Mouse (Mus musculus): Measurements from ENCODE around the gene Pou6f2.

Pou6f2 gene

GRCm38 (mm10) chr13:18397586-18397985 is at the start of gene Pou6f2:
TSS of gene Pou6f2 (minus strand) at chr13:18397686.
- DNase-seq (ENCODE audit: inconsistent ontology term) = no peak

- no peak for DNase-seq (ENCODE audit: inconsistent ontology term)
Observed at GRCm38 (mm10) chr13:18439858-18440257, 42.4 kb upstream of the Pou6f2 start.

- no peak for DNase-seq (ENCODE audit: inconsistent ontology term)
Observed at GRCm38 (mm10) chr13:18387673-18388072, 9.8 kb downstream of the Pou6f2 start.

- no peak for DNase-seq (ENCODE audit: inconsistent ontology term)
Observed at GRCm38 (mm10) chr13:18363373-18363772, 34.1 kb downstream of the Pou6f2 start.

DNA sequence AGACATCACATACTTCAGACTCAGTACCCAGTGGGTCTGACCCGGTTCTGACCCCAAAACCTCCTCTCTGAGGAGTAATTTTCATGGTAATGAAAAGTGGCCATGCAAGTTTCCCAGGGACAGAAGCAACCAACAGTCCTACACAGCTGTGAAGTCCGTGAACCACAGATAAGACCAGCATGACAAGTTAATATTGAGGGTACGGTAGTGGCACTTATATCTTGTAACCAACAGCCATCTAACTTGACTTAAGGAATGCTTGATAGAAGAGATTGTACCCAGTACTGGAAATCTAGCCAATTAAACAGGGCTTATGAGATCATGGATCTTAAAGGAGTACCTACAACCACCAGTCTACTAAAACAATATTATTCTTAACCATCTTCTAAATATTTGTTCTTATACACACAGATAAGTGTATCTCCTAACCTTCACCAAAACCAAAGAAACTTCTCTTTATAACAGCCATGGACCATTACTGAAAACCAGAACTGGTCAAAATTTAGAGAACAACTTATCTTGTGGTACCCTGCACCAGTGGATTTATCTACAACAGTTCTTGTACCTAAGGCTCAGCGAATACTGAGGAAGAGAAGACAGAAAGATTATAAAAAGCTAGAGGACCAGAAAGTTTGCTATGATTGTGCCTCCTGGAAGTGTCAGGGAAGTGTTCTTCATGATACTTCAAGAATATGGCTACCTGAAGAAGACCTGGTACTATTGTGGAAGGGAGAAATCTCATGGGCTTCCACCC is 52.7 kb downstream of the Pou6f2 start:
- no peak for DNase-seq (ENCODE audit: inconsistent ontology term)

GRCm38 (mm10) chr13:18338910-18339501 is 58.5 kb downstream of the Pou6f2 start:
- no peak for DNase-seq (ENCODE audit: inconsistent ontology term)

- peak; percentile 12 for DNase-seq (ENCODE audit: inconsistent ontology term)
Observed at GRCm38 (mm10) chr13:18338022-18338421, 59.5 kb downstream of the Pou6f2 start.

- no peak for DNase-seq (ENCODE audit: inconsistent ontology term)
Observed at GRCm38 (mm10) chr13:18334035-18334434, 63.5 kb downstream of the Pou6f2 start.

DNA sequence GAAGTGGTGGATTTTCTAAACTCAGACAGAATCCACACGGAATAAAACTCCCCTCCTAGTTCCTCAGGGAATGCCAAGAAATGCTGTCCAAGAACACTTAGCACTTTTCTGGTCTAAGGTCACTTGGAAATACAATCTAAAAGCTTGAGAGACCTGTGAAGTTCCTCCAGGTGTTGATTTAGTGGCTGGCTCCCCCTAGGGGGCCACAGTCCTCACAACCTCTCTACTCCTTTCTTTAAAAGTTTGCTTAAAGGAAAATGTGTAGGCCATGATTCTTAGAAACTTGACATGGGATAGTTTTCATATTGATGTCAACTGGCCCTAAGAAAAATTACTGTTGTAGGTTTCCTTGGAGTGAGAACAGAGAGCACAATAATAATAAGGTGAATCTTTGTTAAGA is 64.9 kb downstream of the Pou6f2 start:
- DNase-seq (ENCODE audit: inconsistent ontology term) = no peak

DNA sequence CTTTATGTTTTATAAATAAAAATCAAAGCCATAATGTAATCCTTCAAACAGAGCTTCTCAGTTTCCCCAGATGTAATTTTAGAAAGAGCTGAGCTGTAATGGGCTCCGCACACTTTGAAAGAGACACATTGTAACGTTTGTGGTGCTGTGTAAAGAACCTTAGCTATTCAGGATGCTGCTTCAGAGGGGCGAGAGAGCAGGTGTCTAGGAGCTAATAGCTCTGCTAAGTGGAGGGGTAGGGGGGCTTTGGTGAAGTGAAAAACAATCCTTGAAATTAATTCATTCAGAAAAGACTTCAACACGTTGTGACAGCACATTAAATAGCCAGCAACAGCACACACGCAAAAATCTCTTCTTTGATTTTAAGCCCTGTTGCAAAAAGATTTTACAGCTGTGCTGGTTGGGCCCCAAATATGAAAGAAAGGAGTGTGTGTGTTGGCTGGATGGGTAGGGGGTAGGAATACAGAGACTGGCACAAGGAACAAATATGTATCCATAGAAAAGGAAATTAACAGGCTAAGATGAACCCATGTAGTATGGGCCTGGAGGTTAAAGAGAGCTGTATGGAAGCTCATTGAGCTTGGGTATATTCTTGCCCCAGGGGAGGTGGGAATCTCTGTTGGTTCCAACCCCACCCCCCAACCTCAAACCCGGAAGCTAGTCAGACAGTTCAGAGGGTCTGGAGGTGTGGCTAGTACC is 73.4 kb downstream of the Pou6f2 start:
- no peak for DNase-seq (ENCODE audit: inconsistent ontology term)

DNA sequence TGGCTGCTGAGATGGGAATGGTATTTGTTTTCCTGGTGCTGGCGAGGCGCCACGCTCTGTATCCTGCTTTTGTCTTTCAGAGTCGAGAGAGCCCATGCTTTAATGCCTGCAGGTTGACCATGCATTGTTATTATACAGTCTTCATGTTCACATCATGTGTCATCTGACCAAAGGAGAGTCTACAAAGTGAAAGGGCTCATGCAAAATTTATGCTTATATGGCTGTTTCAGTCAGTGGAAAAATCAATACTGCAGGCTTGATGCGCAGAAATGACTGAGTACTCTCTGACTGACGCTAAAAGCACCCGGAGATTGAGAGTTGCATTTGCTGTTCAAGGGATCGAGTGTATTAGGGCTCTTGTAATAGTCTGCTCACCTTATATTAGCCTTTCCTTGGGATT is 74.1 kb downstream of the Pou6f2 start:
- DNase-seq (ENCODE audit: inconsistent ontology term) = no peak

GRCm38 (mm10) chr13:18312613-18313012 is 84.9 kb downstream of the Pou6f2 start:
- peak; percentile 45 for DNase-seq (ENCODE audit: inconsistent ontology term)

DNA sequence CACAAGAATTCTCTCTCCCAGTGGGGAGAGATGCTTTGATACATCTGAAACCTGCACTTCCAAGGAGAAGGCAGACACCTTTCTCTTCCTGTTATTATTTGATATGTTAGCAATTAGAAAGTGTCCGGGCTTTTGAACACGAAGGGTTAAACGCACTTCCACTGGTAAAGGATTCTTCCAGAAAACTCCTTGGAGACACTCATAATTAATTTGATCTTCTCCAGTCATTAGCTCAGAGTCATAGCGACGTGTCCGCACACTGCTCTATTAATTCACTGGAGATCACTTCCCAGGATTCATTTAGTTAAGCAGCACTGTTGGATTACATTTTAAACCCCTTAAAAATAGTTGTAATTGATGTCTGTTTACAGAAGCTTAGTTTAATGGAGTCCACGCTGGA is 88.5 kb downstream of the Pou6f2 start:
- no peak for DNase-seq (ENCODE audit: inconsistent ontology term)

GRCm38 (mm10) chr13:18306506-18307145 is 90.9 kb downstream of the Pou6f2 start:
- no peak for DNase-seq (ENCODE audit: inconsistent ontology term)

- peak; percentile 68 for DNase-seq (ENCODE audit: inconsistent ontology term)
Observed at GRCm38 (mm10) chr13:18299966-18300365, 97.5 kb downstream of the Pou6f2 start.

DNA sequence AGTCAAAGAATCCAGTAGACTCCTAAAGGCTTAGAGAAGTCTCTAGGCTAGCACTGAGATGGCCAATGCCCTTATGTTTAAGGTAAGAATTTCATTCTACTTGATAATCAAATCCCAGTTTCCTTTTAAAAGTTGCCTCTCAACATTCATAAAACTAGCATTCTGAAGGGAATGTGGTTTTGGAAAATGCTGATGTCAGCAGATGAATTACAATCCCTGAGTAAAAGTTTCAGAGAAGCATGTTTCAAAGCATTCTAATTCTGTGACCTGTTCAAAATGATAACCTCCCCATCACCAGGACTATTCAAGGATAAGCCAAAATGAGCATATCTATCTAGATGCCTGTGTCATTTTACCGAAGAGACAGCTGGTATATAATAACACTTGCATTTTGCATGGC is 104.0 kb downstream of the Pou6f2 start:
- no peak for DNase-seq (ENCODE audit: inconsistent ontology term)

GRCm38 (mm10) chr13:18290253-18290914 is 107.1 kb downstream of the Pou6f2 start:
- no peak for DNase-seq (ENCODE audit: inconsistent ontology term)

GRCm38 (mm10) chr13:18287536-18287935 is 110.0 kb downstream of the Pou6f2 start:
- no peak for DNase-seq (ENCODE audit: inconsistent ontology term)

DNA sequence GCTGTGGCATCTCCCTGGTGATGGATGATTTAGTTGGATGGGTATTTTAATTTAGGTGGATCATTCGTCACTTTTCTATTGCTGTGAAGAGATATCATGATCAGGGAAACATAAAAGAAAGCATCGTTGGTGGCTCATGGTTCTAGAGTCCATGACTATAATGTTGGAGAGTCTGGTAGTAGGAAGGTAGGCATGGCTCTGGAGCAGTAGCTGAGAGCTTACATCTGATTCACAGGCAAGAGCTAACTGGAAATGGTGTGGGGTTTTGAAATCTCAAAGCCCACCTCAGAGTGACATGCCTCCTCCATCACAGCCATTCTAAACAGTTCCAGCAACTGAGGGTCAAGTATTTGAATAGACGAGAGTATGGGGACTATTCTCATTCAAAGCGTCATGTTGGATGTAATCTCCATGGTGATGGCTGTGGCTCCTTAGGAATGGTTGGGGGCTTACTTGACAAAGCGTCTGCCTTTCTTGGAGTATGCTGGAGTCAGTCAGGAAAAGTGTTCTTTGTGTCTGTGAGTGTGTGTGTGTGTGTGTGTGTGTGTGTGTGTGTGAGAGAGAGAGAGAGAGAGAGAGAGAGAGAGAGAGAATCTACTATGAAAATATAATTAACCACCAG is 115.0 kb downstream of the Pou6f2 start:
- no peak for DNase-seq (ENCODE audit: inconsistent ontology term)

GRCm38 (mm10) chr13:18281084-18281483 is 116.4 kb downstream of the Pou6f2 start:
- peak; percentile 52 for DNase-seq (ENCODE audit: inconsistent ontology term)

GRCm38 (mm10) chr13:18253131-18253530 is 144.4 kb downstream of the Pou6f2 start:
- peak; percentile 5 for DNase-seq (ENCODE audit: inconsistent ontology term)

Measured in Muller cell, postnatal 12 days (primary cell).